34 mouse cellular contexts compared by ENCODE assay signal in the genomic region with DNA sequence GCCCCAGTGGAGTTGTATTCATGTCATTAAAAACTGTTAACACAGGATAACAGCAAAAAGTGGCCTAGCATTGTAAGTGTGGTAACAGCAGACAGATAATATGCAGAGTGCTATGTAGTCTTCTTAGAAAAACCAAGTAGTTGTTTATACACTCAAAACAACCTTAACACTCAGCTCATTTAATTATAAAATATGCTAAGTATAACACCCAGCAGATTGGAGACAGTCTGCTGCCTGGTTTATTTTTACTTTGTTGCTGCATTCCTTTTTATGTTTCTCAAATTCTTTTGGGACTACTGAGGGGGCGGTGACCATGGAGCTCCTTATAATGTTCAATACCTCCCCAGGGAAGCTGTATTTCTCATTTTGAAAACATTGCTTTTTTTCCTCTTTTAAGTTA. TPM values are rescaled to one million over a fixed set of nuclear protein-coding genes. Genes with fewer than 3 reads are reported as not detected.
DNase-seq lines count a peak whose midpoint lies in the region; ATAC-seq and TF ChIP-seq lines count a peak whose summit lies in the region.
"Had no signal": no experiment of that assay in that cellular context is flagged by ENCODE, and none has a peak within 500 bp of the region (broad histone marks: within the 10 kb centered on the region; RNA-seq: fewer than 3 reads in every experiment).

No protein-coding gene starts in this region.

- peak; percentile 42 for DNase-seq in layer of hippocampus, adult 11-12 months (ENCODE audit: low spot score)
- DNase-seq in layer of hippocampus, postnatal 36 days: no peak
- DNase-seq in left cerebral cortex, adult 2 months (ENCODE audit: extremely low spot score in 1 of 2, low spot score in 2 of 2): no peak
- DNase-seq in left cerebral cortex, postnatal 10 days (ENCODE audit: extremely low spot score in 1 of 2, low spot score in 2 of 2): no peak
- no peak for DNase-seq in hindbrain, embryonic 11.5 days (ENCODE audit: low spot score)
- DNase-seq: adrenal gland, adult 2 months; cerebellum, adult 8-10 months; cerebellum, postnatal 25 days; heart, postnatal 10 days; kidney, adult 18-20 months; kidney, postnatal 25 days; lung, embryonic 14.5 days; lung, postnatal 14 days; midbrain, embryonic 14.5 days; right cerebral cortex, postnatal 14 days; thymus, postnatal 14 days had no signal

- WGBS in forebrain, embryonic 15.5 days: 92% methylated on average over 1 of the region's 1 CpGs
- 94% methylated on average over 1 of the region's 1 CpGs for WGBS in forebrain, embryonic 12.5 days
- 87% methylated on average over 1 of the region's 1 CpGs for WGBS in hindbrain, embryonic 11.5 days

- H3K27me3 ChIP-seq in forebrain, embryonic 15.5 days: no peaks in the 10 kb centered on the region
- H3K27me3 ChIP-seq in forebrain, embryonic 12.5 days: no peaks in the 10 kb centered on the region
- H3K27me3 ChIP-seq in hindbrain, embryonic 11.5 days (ENCODE audit: control insufficient read depth, insufficient read depth, low read length): no peaks in the 10 kb centered on the region
- H3K27me3 ChIP-seq: CH12.LX; embryonic facial prominence, embryonic 15.5 days; heart, embryonic 13.5 days; hindbrain, embryonic 15.5 days; kidney, embryonic 15.5 days; limb, embryonic 12.5 days; liver, embryonic 15.5 days; stomach, embryonic 15.5 days had no signal

- no peaks in the 10 kb centered on the region for H3K9me3 ChIP-seq in forebrain, embryonic 15.5 days
- no peaks in the 10 kb centered on the region for H3K9me3 ChIP-seq in forebrain, embryonic 12.5 days
- no peaks in the 10 kb centered on the region for H3K9me3 ChIP-seq in hindbrain, embryonic 11.5 days (ENCODE audit: control insufficient read depth, low read length)
- H3K9me3 ChIP-seq: embryonic facial prominence, embryonic 10.5 days; embryonic facial prominence, embryonic 15.5 days; heart, embryonic 13.5 days; hindbrain, embryonic 15.5 days; kidney, embryonic 15.5 days; limb, embryonic 12.5 days; liver, embryonic 15.5 days; stomach, embryonic 15.5 days had no signal

- H3K4me1 ChIP-seq in forebrain, embryonic 15.5 days: no peaks in the 10 kb centered on the region
- H3K4me1 ChIP-seq in forebrain, embryonic 12.5 days: no peaks in the 10 kb centered on the region
- no peaks in the 10 kb centered on the region for H3K4me1 ChIP-seq in hindbrain, embryonic 11.5 days (replicated peaks; ENCODE audit: control insufficient read depth, insufficient read depth, low read length)
- H3K4me1 ChIP-seq: embryonic facial prominence, embryonic 10.5 days; heart, embryonic 13.5 days; hindbrain, embryonic 15.5 days; kidney, embryonic 15.5 days; limb, embryonic 12.5 days; liver, embryonic 15.5 days; stomach, embryonic 15.5 days had no signal

- no peak overlapping the region for H3K4me2 ChIP-seq in forebrain, embryonic 15.5 days (replicated peaks)
- no peak overlapping the region for H3K4me2 ChIP-seq in forebrain, embryonic 12.5 days
- no peak overlapping the region for H3K4me2 ChIP-seq in hindbrain, embryonic 11.5 days (replicated peaks; ENCODE audit: low read depth, low read length)
- H3K4me2 ChIP-seq: embryonic facial prominence, embryonic 15.5 days; heart, embryonic 13.5 days; hindbrain, embryonic 15.5 days; kidney, embryonic 15.5 days; limb, embryonic 12.5 days; liver, embryonic 15.5 days; lung, embryonic 14.5 days; stomach, embryonic 15.5 days had no signal

- no peak overlapping the region for H3K4me3 ChIP-seq in forebrain, embryonic 15.5 days
- no peak overlapping the region for H3K4me3 ChIP-seq in forebrain, embryonic 12.5 days (replicated peaks)
- no peak overlapping the region for H3K4me3 ChIP-seq in left cerebral cortex, adult 2 months
- H3K4me3 ChIP-seq in hindbrain, embryonic 11.5 days (ENCODE audit: low read depth, low read length): no peak overlapping the region
- H3K4me3 ChIP-seq: embryonic facial prominence, embryonic 10.5 days; embryonic facial prominence, embryonic 15.5 days; heart, embryonic 13.5 days; hindbrain, embryonic 15.5 days; kidney, embryonic 15.5 days; limb, embryonic 12.5 days; liver, embryonic 15.5 days; stomach, embryonic 15.5 days had no signal

- no peak for TF ChIP-seq CTCF in left cerebral cortex, adult 2 months (IDR thresholded peaks at IDR 0.05)

- intact Hi-C loops in left cerebral cortex, adult 2 months (cut with DNase I): loop anchor here (1.0 kb wide), 1 partner anchor 107 kb away; no protein-coding TSS in a partner anchor
- intact Hi-C loops in left cerebral cortex, postnatal 10 days (cut with DNase I): no loop called here

- H3K36me3 ChIP-seq in forebrain, embryonic 15.5 days: no peaks in the 10 kb centered on the region
- no peaks in the 10 kb centered on the region for H3K36me3 ChIP-seq in forebrain, embryonic 12.5 days (replicated peaks)
- H3K36me3 ChIP-seq in hindbrain, embryonic 11.5 days (ENCODE audit: control insufficient read depth, insufficient read depth, low read length): no peaks in the 10 kb centered on the region
- H3K36me3 ChIP-seq: embryonic facial prominence, embryonic 10.5 days; embryonic facial prominence, embryonic 15.5 days; heart, embryonic 13.5 days; hindbrain, embryonic 15.5 days; kidney, embryonic 15.5 days; limb, embryonic 12.5 days; liver, embryonic 15.5 days; stomach, embryonic 15.5 days had no signal

- H3K9ac ChIP-seq in forebrain, embryonic 15.5 days (replicated peaks): no peak overlapping the region
- no peak overlapping the region for H3K9ac ChIP-seq in forebrain, embryonic 12.5 days
- H3K9ac ChIP-seq in hindbrain, embryonic 11.5 days (ENCODE audit: low read depth, low read length): no peak overlapping the region
- H3K9ac ChIP-seq: embryonic facial prominence, embryonic 15.5 days; heart, embryonic 13.5 days; hindbrain, embryonic 15.5 days; kidney, embryonic 15.5 days; limb, embryonic 12.5 days; liver, embryonic 15.5 days; lung, embryonic 14.5 days; stomach, embryonic 15.5 days had no signal

- H3K27ac ChIP-seq in forebrain, embryonic 15.5 days (replicated peaks): no peak overlapping the region
- H3K27ac ChIP-seq in forebrain, embryonic 12.5 days: no peak overlapping the region
- peak overlapping the region; percentile 33; the same call in 1 of the 2 replicates for H3K27ac ChIP-seq in left cerebral cortex, adult 2 months
- no peak overlapping the region for H3K27ac ChIP-seq in hindbrain, embryonic 11.5 days (ENCODE audit: low read depth, low read length)
- H3K27ac ChIP-seq: embryonic facial prominence, embryonic 10.5 days; embryonic facial prominence, embryonic 15.5 days; heart, embryonic 13.5 days; hindbrain, embryonic 15.5 days; kidney, embryonic 15.5 days; limb, embryonic 12.5 days; liver, embryonic 15.5 days; stomach, embryonic 15.5 days had no signal

- ATAC-seq in forebrain, embryonic 15.5 days (replicated peaks): peak; percentile 51; the same call in 1 of the 2 replicates
- ATAC-seq in forebrain, embryonic 12.5 days (ENCODE audit: low FRiP score): no peak
- no peak for ATAC-seq in hindbrain, embryonic 11.5 days (ENCODE audit: low FRiP score)
- ATAC-seq: activated CD4-positive, CD25-positive, alpha-beta regulatory T cell, adult 4 months; inflammation-experienced regulatory T-cells, adult 6 months had no signal

RNA-seq across cellular contexts. Expression of a gene that starts 22.4 kb away (rescaled TPM):
- polyA plus RNA-seq in forebrain, embryonic 15.5 days (2015; fragmentation: Nextera tagmentation; extraction: Ambion mirVana): 31.0 and 32.2 TPM in 2 replicates
- polyA plus RNA-seq in forebrain, embryonic 12.5 days (2016; fragmentation: Nextera tagmentation; extraction: Ambion mirVana): 39.0 and 43.9 TPM in 2 replicates
- total RNA-seq in layer of hippocampus, postnatal 36 days (2021): 10 to 100 TPM; 24.9 to 25.4 TPM
- total RNA-seq in left cerebral cortex, adult 2 months (2021): 10 to 100 TPM; 27.0 to 33.1 TPM
- 10 to 100 TPM; 36.3 to 37.5 TPM for total RNA-seq in left cerebral cortex, postnatal 10 days (2021)
- 34.4 and 37.6 TPM in 2 replicates for polyA plus RNA-seq in hindbrain, embryonic 11.5 days (2014; fragmentation: Nextera tagmentation; extraction: Ambion mirVana)

RNA-seq across cellular contexts. Expression of a gene that starts 54.8 kb away (rescaled TPM):
- polyA plus RNA-seq in forebrain, embryonic 15.5 days (2015; fragmentation: Nextera tagmentation; extraction: Ambion mirVana): 1.3 TPM in 2 replicates
- polyA plus RNA-seq in forebrain, embryonic 12.5 days (2016; fragmentation: Nextera tagmentation; extraction: Ambion mirVana): 8.4 and 13.8 TPM in 2 replicates
- under 1 TPM; 0.33 to 0.57 TPM for total RNA-seq in layer of hippocampus, postnatal 36 days (2021)
- total RNA-seq in left cerebral cortex, adult 2 months (2021): under 1 TPM; 0.63 to 0.79 TPM
- total RNA-seq in left cerebral cortex, postnatal 10 days (2021): 1 to 10 TPM; 2.0 to 2.9 TPM
- polyA plus RNA-seq in hindbrain, embryonic 11.5 days (2014; fragmentation: Nextera tagmentation; extraction: Ambion mirVana): 23.5 and 26.8 TPM in 2 replicates
- total RNA-seq: adrenal gland, adult 2 months; CH12.LX; heart, adult 8-10 months; hematopoietic stem cell, adult 5-6 weeks; liver, adult 2 months; monocyte, adult 5-6 weeks had no signal
- polyA plus RNA-seq: activated CD4-positive, CD25-positive, alpha-beta regulatory T cell, adult 4 months; adrenal gland, adult 2 months; C2C12; inflammation-experienced regulatory T-cells, adult 6 months; liver, adult 2 months had no signal
